Mouse (Mus musculus) kidney, adult 11 months (tissue): ENCODE data around the gene Dlx6.

Experiments
- DNase-seq: peaks from one replicate; pipeline ENCODE4 v3.0.0; 2022

The Dlx6 gene

DNA sequence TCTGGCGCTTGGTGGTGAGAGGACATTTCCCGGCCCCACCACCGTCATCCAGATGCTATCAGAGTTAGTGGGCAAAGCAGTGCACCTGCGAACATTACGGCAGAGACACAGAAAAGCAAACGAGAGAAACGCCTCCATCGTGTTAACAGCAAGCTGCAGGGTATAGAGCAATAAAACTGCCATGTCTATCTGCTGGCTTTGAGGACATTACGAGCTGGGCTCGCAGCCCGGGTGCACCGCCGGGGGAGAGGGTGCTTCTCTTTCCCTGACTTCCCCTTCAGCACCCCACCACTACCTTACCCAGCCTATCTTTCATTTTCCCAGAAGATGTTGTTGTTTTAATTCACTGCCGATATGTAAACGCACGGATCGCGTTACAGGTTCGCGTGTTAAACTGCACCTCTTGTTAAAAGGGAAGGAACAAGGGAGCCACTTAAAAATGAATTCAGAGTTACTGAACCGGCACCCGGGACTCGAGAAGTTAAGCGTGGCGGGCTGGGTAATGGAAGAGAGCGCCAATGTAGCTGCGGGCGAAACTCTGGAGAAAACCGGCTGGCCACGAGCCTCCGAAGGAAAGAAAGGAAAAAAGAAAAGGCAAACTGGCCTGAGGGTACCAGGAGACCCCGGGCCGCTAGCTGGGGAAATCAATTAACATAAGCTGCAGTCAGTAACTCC lies 2.6 kb upstream of the Dlx6 start:
- no peak for DNase-seq

DNA sequence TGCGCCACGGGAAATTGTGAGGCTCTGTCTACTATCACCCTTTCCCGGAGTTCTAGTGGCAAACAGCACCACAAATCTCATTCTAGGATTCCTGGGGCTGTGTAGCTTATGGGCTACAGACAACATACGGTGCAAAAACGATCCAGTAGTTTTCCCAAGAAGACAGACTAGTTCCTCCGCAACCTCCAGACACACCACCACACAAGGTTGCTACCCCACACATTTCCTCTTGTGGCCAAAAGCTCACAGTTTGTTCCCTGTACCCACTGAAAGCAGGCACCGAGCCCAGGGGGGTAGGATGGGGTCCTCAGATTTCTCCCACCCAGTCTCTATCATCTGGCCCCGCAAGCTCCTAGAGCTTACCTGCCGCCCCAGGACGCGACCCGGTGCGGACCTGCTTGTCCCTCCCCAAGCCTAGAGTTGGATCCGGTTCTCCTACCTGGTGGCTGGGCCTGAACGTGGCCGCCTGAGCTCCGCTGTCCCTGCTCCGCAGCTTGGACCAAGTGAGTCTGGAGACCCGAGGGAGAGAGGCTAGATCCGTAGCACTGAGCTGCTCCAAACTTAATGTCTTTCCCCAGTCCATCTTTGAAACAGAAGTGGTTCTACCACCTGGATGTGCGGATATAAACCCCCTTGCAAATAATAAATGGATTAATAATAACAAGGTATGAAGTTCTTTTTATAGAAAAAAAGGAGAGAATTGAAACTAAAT lies 1.9 kb upstream of the Dlx6 start:
- DNase-seq: no peak

- no peak for DNase-seq
These were observed 1.2 kb upstream of the Dlx6 start for GRCm38 (mm10) chr6:6861798-6862428.

DNA sequence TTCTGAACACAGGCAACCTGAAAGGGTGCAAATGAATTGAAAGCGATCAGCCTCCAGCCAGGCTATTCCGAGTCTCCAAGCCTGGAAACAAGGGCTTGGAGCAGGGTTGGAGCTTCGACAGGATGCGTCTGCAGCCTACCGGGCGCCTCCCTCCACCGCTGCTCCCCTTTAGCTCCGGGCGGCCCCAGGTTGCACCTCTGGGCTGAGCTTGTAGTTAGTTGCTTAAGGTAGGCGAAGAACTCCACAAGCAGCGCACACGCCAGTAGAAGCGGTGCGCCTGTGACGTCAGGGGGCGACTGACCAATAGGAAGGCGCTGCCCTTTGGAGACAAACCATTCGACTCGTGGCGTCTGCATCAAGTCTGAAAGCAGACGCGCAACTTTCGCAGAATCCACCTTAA lies 523 bp upstream of the Dlx6 start:
- DNase-seq: no peak

GRCm38 (mm10) chr6:6863955-6864354 lies 821 bp downstream of the Dlx6 start:
- no peak for DNase-seq

GRCm38 (mm10) chr6:6864441-6865440 lies 1.6 kb downstream of the Dlx6 start:
- no peak for DNase-seq

GRCm38 (mm10) chr6:6867031-6867430 lies 3.9 kb downstream of the Dlx6 start:
- no peak for DNase-seq

DNA sequence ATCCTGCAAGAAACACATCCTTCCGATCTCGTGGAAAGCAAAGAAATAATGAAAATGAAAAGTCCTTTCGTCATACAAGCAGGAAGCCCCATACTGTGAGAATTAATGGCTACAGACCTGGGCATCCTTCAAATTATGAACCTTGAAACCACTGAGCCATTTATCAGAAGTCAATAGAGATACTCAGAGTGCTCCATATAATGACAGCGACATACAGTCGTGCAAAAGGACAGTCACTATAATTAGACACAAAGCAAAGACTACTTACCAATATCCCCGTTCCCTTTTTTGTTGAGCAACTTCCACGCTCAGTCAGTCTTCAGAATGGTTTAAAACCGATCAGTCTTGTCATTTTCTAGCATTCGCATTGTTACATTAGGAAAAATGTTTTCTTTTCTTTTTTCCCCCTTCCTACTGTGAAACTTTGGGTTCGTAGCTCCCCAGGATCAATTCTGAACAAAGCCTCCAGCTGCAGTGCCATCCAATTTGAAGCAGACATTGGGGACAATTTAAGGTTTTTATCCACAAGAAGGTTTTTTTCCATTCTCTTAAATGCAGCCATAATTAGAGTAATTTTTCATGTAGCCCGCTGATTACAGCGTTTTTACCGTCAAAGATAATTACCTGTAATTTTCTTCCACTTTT lies 6.0 kb downstream of the Dlx6 start:
- DNase-seq: no peak

DNA sequence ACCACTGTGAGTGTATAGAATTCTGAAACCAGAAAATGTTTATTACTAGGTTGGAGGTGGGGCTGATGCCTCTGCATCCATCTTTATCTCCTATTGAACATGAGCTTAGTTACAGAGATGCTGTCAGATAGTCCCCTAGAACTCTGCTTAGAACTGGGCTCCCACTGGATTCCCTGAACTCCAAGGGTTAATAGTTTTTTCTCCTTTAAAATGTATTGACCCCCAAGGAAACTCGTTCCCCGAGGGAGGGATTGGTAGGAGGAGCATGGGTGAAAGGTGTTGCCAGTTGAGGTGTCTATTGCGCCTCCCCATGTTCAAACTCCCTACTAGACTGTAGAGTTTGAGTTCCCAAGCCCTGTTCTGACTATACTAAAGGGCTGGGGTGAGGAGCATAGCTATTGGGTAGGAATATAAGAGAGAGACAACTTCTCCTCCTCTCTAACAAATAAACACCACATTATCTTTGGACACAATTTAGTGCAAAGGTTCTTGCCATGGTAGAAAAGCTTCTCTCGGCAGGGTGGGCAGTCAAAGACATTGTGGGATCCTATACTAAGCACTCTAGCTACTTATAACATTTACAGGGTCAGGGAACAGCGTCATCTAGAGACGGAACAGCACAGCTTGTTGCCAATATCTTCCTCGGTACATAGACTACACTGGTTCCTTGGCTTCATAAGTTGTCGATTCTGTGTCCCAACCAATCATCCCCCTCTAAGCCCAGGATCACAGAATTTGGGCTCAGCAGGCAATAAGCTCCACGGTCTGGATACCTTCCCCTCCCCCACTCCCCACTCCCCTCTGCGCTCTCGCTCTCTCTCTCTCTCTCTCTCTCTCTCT lies 7.0 kb downstream of the Dlx6 start:
- no peak for DNase-seq

GRCm38 (mm10) chr6:6870876-6871420 lies 7.8 kb downstream of the Dlx6 start:
- DNase-seq: no peak

DNA sequence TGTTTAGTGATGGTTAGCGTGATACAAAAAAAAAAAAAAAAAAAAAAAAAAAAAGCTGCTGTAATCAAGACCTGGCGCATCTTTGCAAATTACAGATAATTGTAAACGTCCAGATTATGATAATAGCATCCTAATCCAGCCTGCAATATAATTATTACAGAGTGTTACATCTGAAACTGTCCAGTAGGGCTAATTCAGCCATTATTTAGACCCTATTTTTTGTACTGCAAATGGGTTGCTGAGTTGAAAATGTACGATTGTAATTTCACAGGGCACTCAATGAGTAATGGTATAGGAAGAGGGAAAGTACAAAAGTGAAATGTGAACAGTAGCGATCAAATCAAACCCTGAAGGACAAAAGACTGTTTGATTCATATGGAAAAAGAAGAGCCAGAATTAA lies 8.6 kb downstream of the Dlx6 start:
- no peak for DNase-seq

GRCm38 (mm10) chr6:6872873-6873272 lies 9.7 kb downstream of the Dlx6 start:
- DNase-seq: no peak

GRCm38 (mm10) chr6:6873476-6874072 lies 10.4 kb downstream of the Dlx6 start:
- DNase-seq: no peak

GRCm38 (mm10) chr6:6874073-6874771 lies 11.1 kb downstream of the Dlx6 start:
- no peak for DNase-seq

DNA sequence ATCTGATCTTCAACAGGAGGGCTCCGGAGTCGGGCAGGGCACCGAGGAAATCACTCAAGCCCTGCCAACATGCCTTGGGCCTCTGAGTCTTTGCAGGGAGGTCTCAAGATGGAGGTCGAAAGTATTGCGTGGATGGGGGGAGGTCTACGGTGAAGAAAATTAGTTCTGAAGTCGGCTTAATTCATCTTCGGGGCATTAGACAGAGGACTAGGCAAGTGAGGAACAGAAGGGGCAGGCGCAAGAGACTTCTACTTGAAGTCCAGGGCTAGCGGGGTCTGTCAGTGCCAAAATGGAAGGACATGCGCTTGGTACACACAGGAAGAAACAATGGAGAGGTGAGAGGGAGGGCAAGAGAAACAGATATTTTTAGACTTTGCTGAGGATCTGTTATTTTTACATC lies 12.0 kb downstream of the Dlx6 start:
- no peak for DNase-seq

- no peak for DNase-seq
These were observed 12.5 kb downstream of the Dlx6 start for GRCm38 (mm10) chr6:6875676-6876075.

GRCm38 (mm10) chr6:6876231-6876630 lies 13.1 kb downstream of the Dlx6 start:
- no peak for DNase-seq

- DNase-seq: no peak
These were observed 13.6 kb downstream of the Dlx6 start for GRCm38 (mm10) chr6:6876731-6877130.

DNA sequence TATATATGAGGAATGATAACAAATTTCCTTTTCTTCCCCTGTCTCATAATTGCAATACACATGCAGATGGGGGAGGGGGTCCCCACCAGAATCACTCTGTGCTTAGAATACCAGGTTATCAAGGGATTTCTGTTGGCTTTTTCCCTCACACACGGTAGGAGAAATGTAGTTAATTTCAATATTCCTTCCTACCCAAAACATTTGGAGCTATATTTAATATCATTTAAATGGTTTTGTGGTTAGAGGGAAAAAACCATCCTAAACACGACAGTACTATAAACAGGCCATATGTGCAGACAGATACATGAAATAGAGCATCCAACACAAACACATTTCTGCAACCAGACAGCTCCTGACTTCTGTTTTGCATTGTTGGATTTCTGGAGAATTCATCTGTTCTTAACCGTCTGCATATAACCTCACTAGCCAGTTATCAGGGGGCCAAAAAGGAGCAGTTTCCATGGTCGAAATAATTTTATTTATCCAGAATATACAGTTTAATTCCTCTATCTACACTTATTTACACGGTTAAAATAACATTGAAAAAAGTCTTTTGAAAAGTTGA lies 14.3 kb downstream of the Dlx6 start:
- DNase-seq: no peak
